Comparison of ENCODE assay signal across 9 mouse cellular contexts in the genomic region with DNA sequence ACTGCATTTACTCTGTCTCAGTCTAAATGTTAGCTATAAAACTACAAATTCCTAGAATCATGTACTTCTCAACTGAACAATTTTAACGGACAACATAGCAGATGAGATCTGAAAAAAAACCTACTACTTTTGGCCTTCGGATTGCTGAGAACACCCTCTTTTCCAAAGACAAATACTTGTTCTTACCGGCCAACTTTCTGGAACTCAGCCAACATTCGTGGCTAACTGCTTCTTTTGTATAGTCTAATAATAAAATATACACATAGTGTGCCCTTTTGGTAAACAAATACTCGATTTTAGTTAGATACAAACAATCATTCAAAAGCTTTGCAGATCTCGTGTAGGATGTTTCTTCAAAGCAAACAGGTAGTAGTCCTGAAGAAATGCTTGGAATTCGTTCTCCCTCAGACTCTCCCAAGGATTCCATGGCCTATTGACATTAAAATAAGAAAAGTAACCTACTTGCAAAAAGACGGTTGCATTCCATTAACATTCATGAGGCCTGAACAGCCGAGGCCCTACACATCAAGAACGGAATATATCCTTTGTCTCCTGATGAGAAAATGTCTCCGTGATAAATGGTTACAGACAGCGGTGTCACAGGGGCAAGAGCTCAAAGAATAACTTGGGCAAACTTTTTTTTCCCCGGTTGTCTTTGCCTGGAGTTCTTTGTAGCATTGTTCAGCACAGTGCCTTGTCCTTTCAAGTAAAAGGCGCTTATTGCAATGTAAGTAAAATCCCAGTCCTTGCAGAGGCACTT. TPM values are rescaled to one million over a fixed set of nuclear protein-coding genes. Genes with fewer than 3 reads are reported as not detected.
A peak's percentile ranks its signal among the peaks of the same experiment; 100 is the strongest.
DNase-seq lines count a peak whose midpoint lies in the region; ATAC-seq lines count a peak whose summit lies in the region.
"Had no signal": no experiment of that assay in that cellular context is flagged by ENCODE, and none has a peak within 500 bp of the region (broad histone marks: within the 10 kb centered on the region; RNA-seq: fewer than 3 reads in every experiment).

No protein-coding gene starts in this region.

- no peak overlapping the region for H3K9ac ChIP-seq in heart, embryonic 13.5 days
- H3K9ac ChIP-seq in intestine, embryonic 15.5 days: no peak overlapping the region
- no peak overlapping the region for H3K9ac ChIP-seq in midbrain, embryonic 15.5 days

- DNase-seq in heart, embryonic 10.5 days (ENCODE audit: low spot score): no peak
- peak; percentile 85 for DNase-seq in embryo, embryonic 10.5 days (ENCODE audit: low spot score)
- no peak for DNase-seq in left cerebral cortex, postnatal 14 days (ENCODE audit: low spot score in 2 of 2)
- DNase-seq in gastrocnemius, postnatal 36 days: no peak

- 43% methylated on average over 14 of the region's 14 CpGs for WGBS in heart, embryonic 13.5 days
- WGBS in heart, embryonic 10.5 days: 46% methylated on average over 14 of the region's 14 CpGs
- WGBS in intestine, embryonic 15.5 days: 26% methylated on average over 14 of the region's 14 CpGs
- 4% methylated on average over 14 of the region's 14 CpGs for WGBS in midbrain, embryonic 15.5 days

- H3K4me1 ChIP-seq in heart, embryonic 13.5 days: peaks cover 24% of the 10 kb centered on the region
- peaks cover 8% of the 10 kb centered on the region for H3K4me1 ChIP-seq in heart, embryonic 10.5 days
- H3K4me1 ChIP-seq in intestine, embryonic 15.5 days (replicated peaks): 0 out of 2 replicates have a peak, but pooled peaks cover 4% of the 10 kb centered on the region
- peaks cover 21% of the 10 kb centered on the region for H3K4me1 ChIP-seq in midbrain, embryonic 15.5 days

- ATAC-seq in heart, embryonic 13.5 days (ENCODE audit: extremely low read depth, insufficient number of reproducible peaks, low FRiP score, low TSS enrichment): no peak
- ATAC-seq in intestine, embryonic 15.5 days: no peak
- ATAC-seq in midbrain, embryonic 15.5 days (replicated peaks): no peak
- ATAC-seq in monocyte, adult 5-6 weeks (replicated peaks; ENCODE audit: insufficient number of reproducible peaks, low FRiP score, low TSS enrichment, poor library complexity, severe bottlenecking): no peak

- peaks cover 3% of the 10 kb centered on the region for H3K36me3 ChIP-seq in heart, embryonic 13.5 days
- H3K36me3 ChIP-seq in heart, embryonic 10.5 days: 0 out of 2 replicates have a peak, but pooled peaks cover 3% of the 10 kb centered on the region
- no peaks in the 10 kb centered on the region for H3K36me3 ChIP-seq in intestine, embryonic 15.5 days
- no peaks in the 10 kb centered on the region for H3K36me3 ChIP-seq in midbrain, embryonic 15.5 days (replicated peaks)

- H3K9me3 ChIP-seq in heart, embryonic 13.5 days: no peaks in the 10 kb centered on the region
- H3K9me3 ChIP-seq in heart, embryonic 10.5 days: no peaks in the 10 kb centered on the region
- no peaks in the 10 kb centered on the region for H3K9me3 ChIP-seq in intestine, embryonic 15.5 days
- no peaks in the 10 kb centered on the region for H3K9me3 ChIP-seq in midbrain, embryonic 15.5 days

- intact Hi-C loops in left cerebral cortex, postnatal 14 days (cut with DNase I): loop anchor here (5.0 to 10.0 kb wide), 2 partner anchors 56 to 771 kb away; a partner anchor contains a TSS
- intact Hi-C loops in gastrocnemius, postnatal 36 days (cut with DNase I): loop anchor here (5.0 kb wide), 2 partner anchors 56 to 126 kb away; a partner anchor contains a TSS

- H3K27ac ChIP-seq in heart, embryonic 13.5 days (replicated peaks): peak overlapping the region; percentile 86; the same call in 1 of the 2 replicates
- H3K27ac ChIP-seq in heart, embryonic 10.5 days: no peak overlapping the region
- H3K27ac ChIP-seq in intestine, embryonic 15.5 days: no peak overlapping the region
- H3K27ac ChIP-seq in midbrain, embryonic 15.5 days: peak overlapping the region; percentile 88; the same call in 1 of the 2 replicates

- H3K27me3 ChIP-seq in heart, embryonic 13.5 days (replicated peaks): no peaks in the 10 kb centered on the region
- no peaks in the 10 kb centered on the region for H3K27me3 ChIP-seq in heart, embryonic 10.5 days (ENCODE audit: insufficient read depth, poor library complexity, severe bottlenecking)
- H3K27me3 ChIP-seq in intestine, embryonic 15.5 days (replicated peaks): no peaks in the 10 kb centered on the region
- no peaks in the 10 kb centered on the region for H3K27me3 ChIP-seq in midbrain, embryonic 15.5 days (replicated peaks)

- H3K4me3 ChIP-seq in heart, embryonic 13.5 days: peak overlapping the region; percentile 86
- no peak overlapping the region for H3K4me3 ChIP-seq in heart, embryonic 10.5 days
- H3K4me3 ChIP-seq in intestine, embryonic 15.5 days (replicated peaks): no peak overlapping the region
- H3K4me3 ChIP-seq in midbrain, embryonic 15.5 days: peak overlapping the region; percentile 83

- H3K4me2 ChIP-seq in heart, embryonic 13.5 days: peak overlapping the region; percentile 80
- 0 out of 2 replicates have a peak overlapping the region, but pooled peaks have one; percentile 14 for H3K4me2 ChIP-seq in intestine, embryonic 15.5 days (replicated peaks)
- H3K4me2 ChIP-seq in midbrain, embryonic 15.5 days: peak overlapping the region; percentile 71

RNA-seq across cellular contexts. Expression of a gene that starts 1.2 kb away (rescaled TPM):
- 20.7 and 20.8 TPM in 2 replicates for polyA plus RNA-seq in heart, embryonic 13.5 days (2015; fragmentation: Nextera tagmentation; extraction: Ambion mirVana)
- 26.8 and 27.0 TPM in 2 replicates for polyA plus RNA-seq in heart, embryonic 10.5 days (2016; fragmentation: Nextera tagmentation; extraction: Ambion mirVana)
- 24.4 and 25.2 TPM in 2 replicates for polyA plus RNA-seq in intestine, embryonic 15.5 days (2015; fragmentation: Nextera tagmentation; extraction: Ambion mirVana)
- 17.5 and 17.9 TPM in 2 replicates for polyA plus RNA-seq in midbrain, embryonic 15.5 days (2015; fragmentation: Nextera tagmentation; extraction: Ambion mirVana)
- 10 to 100 TPM in 1 of 2 experiments, 1 to 10 TPM in 1; 9.7 to 10.9 TPM for total RNA-seq in left cerebral cortex, postnatal 14 days (2021)
- total RNA-seq in gastrocnemius, postnatal 36 days (2021): 1 to 10 TPM; 4.1 to 6.2 TPM
- 52.9 to 67.6 TPM (median 55.5 TPM) in 3 replicates for total RNA-seq in monocyte, adult 5-6 weeks (2017)

RNA-seq across cellular contexts. Expression of a gene that starts 23.3 kb away (rescaled TPM):
- polyA plus RNA-seq in heart, embryonic 13.5 days (2015; fragmentation: Nextera tagmentation; extraction: Ambion mirVana): 0.66 and 0.99 TPM in 2 replicates
- polyA plus RNA-seq in heart, embryonic 10.5 days (2016; fragmentation: Nextera tagmentation; extraction: Ambion mirVana): 1.5 and 2.7 TPM in 2 replicates
- polyA plus RNA-seq in intestine, embryonic 15.5 days (2015; fragmentation: Nextera tagmentation; extraction: Ambion mirVana): 0.82 and 0.83 TPM in 2 replicates
- 9.5 and 9.7 TPM in 2 replicates for polyA plus RNA-seq in midbrain, embryonic 15.5 days (2015; fragmentation: Nextera tagmentation; extraction: Ambion mirVana)
- total RNA-seq in left cerebral cortex, postnatal 14 days (2021): 1 to 10 TPM; 1.7 to 1.8 TPM
- not detected for total RNA-seq in gastrocnemius, postnatal 36 days (2021)
- total RNA-seq in monocyte, adult 5-6 weeks (2017): 0.38 to 0.97 TPM in 2 of 3 replicates, not detected in the other
- total RNA-seq: hematopoietic stem cell, adult 5-6 weeks had no signal

RNA-seq across cellular contexts. Expression of a gene that starts 54.5 kb away (rescaled TPM):
- 15.2 and 17.6 TPM in 2 replicates for polyA plus RNA-seq in heart, embryonic 13.5 days (2015; fragmentation: Nextera tagmentation; extraction: Ambion mirVana)
- 32.1 and 32.6 TPM in 2 replicates for polyA plus RNA-seq in heart, embryonic 10.5 days (2016; fragmentation: Nextera tagmentation; extraction: Ambion mirVana)
- polyA plus RNA-seq in intestine, embryonic 15.5 days (2015; fragmentation: Nextera tagmentation; extraction: Ambion mirVana): 16.7 and 17.2 TPM in 2 replicates
- polyA plus RNA-seq in midbrain, embryonic 15.5 days (2015; fragmentation: Nextera tagmentation; extraction: Ambion mirVana): 4.9 and 5.0 TPM in 2 replicates
- 1 to 10 TPM; 2.5 to 3.9 TPM for total RNA-seq in left cerebral cortex, postnatal 14 days (2021)
- 1 to 10 TPM; 1.1 to 1.3 TPM for total RNA-seq in gastrocnemius, postnatal 36 days (2021)
- 3.7 to 20.3 TPM (median 12.0 TPM) in 3 replicates for total RNA-seq in monocyte, adult 5-6 weeks (2017)

RNA-seq across cellular contexts. Expression of a gene that starts 54.9 kb away (rescaled TPM):
- polyA plus RNA-seq in heart, embryonic 13.5 days (2015; fragmentation: Nextera tagmentation; extraction: Ambion mirVana): 4.7 and 7.3 TPM in 2 replicates
- 5.7 and 6.2 TPM in 2 replicates for polyA plus RNA-seq in heart, embryonic 10.5 days (2016; fragmentation: Nextera tagmentation; extraction: Ambion mirVana)
- 8.4 and 9.2 TPM in 2 replicates for polyA plus RNA-seq in intestine, embryonic 15.5 days (2015; fragmentation: Nextera tagmentation; extraction: Ambion mirVana)
- 41.0 and 42.1 TPM in 2 replicates for polyA plus RNA-seq in midbrain, embryonic 15.5 days (2015; fragmentation: Nextera tagmentation; extraction: Ambion mirVana)
- total RNA-seq in left cerebral cortex, postnatal 14 days (2021): 10 to 100 TPM; 25.4 to 27.9 TPM
- 1 to 10 TPM in 1 of 2 experiments, under 1 TPM in 1; 0.94 to 1.1 TPM for total RNA-seq in gastrocnemius, postnatal 36 days (2021)
- 1.6 to 4.1 TPM (median 2.7 TPM) in 3 replicates for total RNA-seq in monocyte, adult 5-6 weeks (2017)

Comparison
In these comparisons a context has a peak if more than half of its experiments do, and no peak if none do; other contexts are left out.
1. H3K27ac ChIP-seq: peak in heart, embryonic 13.5 days (single experiment) and midbrain, embryonic 15.5 days (single experiment); none in heart, embryonic 10.5 days (single experiment) and intestine, embryonic 15.5 days (single experiment).
2. H3K4me3 ChIP-seq: peak in heart, embryonic 13.5 days (single experiment) and midbrain, embryonic 15.5 days (single experiment); none in heart, embryonic 10.5 days (single experiment) and intestine, embryonic 15.5 days (single experiment).
3. H3K4me2 ChIP-seq: peak in every context shown above with its lines; median percentile 80 in heart, embryonic 13.5 days; 71 in midbrain, embryonic 15.5 days; 14 in intestine, embryonic 15.5 days.